Mouse (Mus musculus) liver, postnatal 0 days (tissue): ENCODE measurements around the gene Sptssb.

Experiments used
- CTCF ChIP-seq: sonication (generic); IDR thresholded peaks from 2 replicates; pipeline ENCODE4 v1.5.1; 2016; ENCODE audit warnings: antibody characterized with exemption, low read depth
- EP300 ChIP-seq: IDR thresholded peaks from 2 replicates; pipeline ENCODE4 v1.6.1; 2016; ENCODE audit warnings: antibody characterized with exemption, low read depth, mild to moderate bottlenecking

- TF ChIP-seq EP300 (no peak), CTCF (no peak)
Measured at GRCm38 (mm10) chr3:69892187-69893094, 32.7 kb upstream of the Sptssb start.
